Mouse (Mus musculus) forebrain, embryonic 11.5 days (tissue): ENCODE data around the gene Il31. TPM values are rescaled to one million over a fixed set of nuclear protein-coding genes. Genes with fewer than 3 reads are reported as not detected.
"Not testable (repeated sequence)": the region's sequence is repeated elsewhere in the genome, so short reads cannot be mapped to it uniquely, and the experiment has no call there.

Experiments
- ATAC-seq: fragments of 200-750 bp; cut with Nextera tagmentation; replicated peaks from 2 replicates; pipeline ENCODE4 v1.8.0; 2017; ENCODE audit warnings: moderate TSS enrichment; ENCODE audit not compliant: low FRiP score
- DNase-seq: peaks from one replicate; pipeline ENCODE4 v3.0.0-alpha.2; 2017; ENCODE audit warnings: low spot score
- H3K27ac ChIP-seq: fragments of 300-500 bp; sonication (generic); 2 replicates; pipeline ENCODE4 v1.5.1; 2014; ENCODE audit warnings: low read depth, low read length
- H3K27me3 ChIP-seq: fragments of 300-500 bp; sonication (generic); 2 replicates; pipeline ENCODE4 v1.6.1; 2014; ENCODE audit warnings: mild to moderate bottlenecking, low read length, mixed read lengths; ENCODE audit not compliant: control insufficient read depth, insufficient read depth
- H3K36me3 ChIP-seq: fragments of 300-500 bp; sonication (generic); 2 replicates; pipeline ENCODE4 v1.6.1; 2014; ENCODE audit warnings: mild to moderate bottlenecking, low read length, moderate library complexity, mixed read lengths; ENCODE audit not compliant: control insufficient read depth, insufficient read depth
- H3K4me1 ChIP-seq: fragments of 300-500 bp; sonication (generic); replicated peaks from 2 replicates; pipeline ENCODE4 v1.6.1; 2014; ENCODE audit warnings: low read length, mixed read lengths; ENCODE audit not compliant: control insufficient read depth, insufficient read depth
- H3K4me2 ChIP-seq: fragments of 300-500 bp; sonication (generic); 2 replicates; pipeline ENCODE4 v1.6.1; 2014; ENCODE audit warnings: low read depth, mild to moderate bottlenecking, low read length, moderate library complexity, mixed read lengths; ENCODE audit not compliant: severe bottlenecking
- H3K4me3 ChIP-seq: fragments of 300-500 bp; sonication (generic); 2 replicates; pipeline ENCODE4 v1.5.1; 2014; ENCODE audit warnings: low read depth, low read length
- H3K9ac ChIP-seq: fragments of 300-500 bp; sonication (generic); 2 replicates; pipeline ENCODE4 v1.6.1; 2014; ENCODE audit warnings: low read length
- H3K9me3 ChIP-seq: fragments of 300-500 bp; sonication (generic); 2 replicates; pipeline ENCODE4 v1.6.1; 2016; ENCODE audit warnings: low read length, mixed read lengths; ENCODE audit not compliant: control insufficient read depth
- WGBS: fragments of 180-500 bp; shearing (Covaris S2); extraction: QIAGEN DNeasy Blood & Tissue Kit; methylation state at CpG from one replicate; pipeline ENCODE4 v1.1.7; 2014; 5-methylcytosine and 5-hydroxymethylcytosine counted together
- polyA plus RNA-seq: library from polyadenylated mRNA; unstranded; fragments of >200 nt; fragmentation: Nextera tagmentation; extraction: Ambion mirVana; gene quantifications from 2 replicates; pipeline ENCODE4 v1.2.1, GENCODE M21; 2014

The Il31 gene
- polyA plus RNA-seq, 1 experiment from 2014 or later, result not detected

GRCm38 (mm10) chr5:123522166-123522565, 32.9 kb upstream of the Il31 start:
- 81% methylated on average over 1 of the region's 1 CpGs for WGBS
- H3K4me2 ChIP-seq, result no peak overlapping the region
- H3K36me3 ChIP-seq, result no peaks in the 10 kb centered on the region
- peaks cover 9% of the 10 kb centered on the region for H3K4me1 ChIP-seq
- H3K27me3 ChIP-seq, result no peaks in the 10 kb centered on the region
- no peaks in the 10 kb centered on the region for H3K9me3 ChIP-seq
- H3K4me3 ChIP-seq, result no peak overlapping the region
- ATAC-seq (no peak), DNase-seq (peak; percentile 39)
- no peak overlapping the region for H3K9ac ChIP-seq
- H3K27ac ChIP-seq, result no peak overlapping the region

- Histone ChIP-seq H3K4me2 (no peak overlapping the region), H3K27me3 (no peaks in the 10 kb centered on the region), H3K36me3 (no peaks in the 10 kb centered on the region), H3K27ac (no peak overlapping the region), H3K9ac (no peak overlapping the region), H3K4me1 (peaks cover 9% of the 10 kb centered on the region), H3K9me3 (no peaks in the 10 kb centered on the region), H3K4me3 (no peak overlapping the region)
- DNase-seq (peak; percentile 20), ATAC-seq (no peak)
- WGBS, result 82% methylated on average over 1 of the region's 1 CpGs
Measured at GRCm38 (mm10) chr5:123521621-123522020, 32.3 kb upstream of the Il31 start.

- no peak overlapping the region for H3K4me3 ChIP-seq
- ATAC-seq (no peak), DNase-seq (peak; percentile 18)
- WGBS, result 91% methylated on average over 9 of the region's 9 CpGs
- no peaks in the 10 kb centered on the region for H3K36me3 ChIP-seq
- no peak overlapping the region for H3K4me2 ChIP-seq
- H3K4me1 ChIP-seq, result peaks cover 9% of the 10 kb centered on the region
- H3K27ac ChIP-seq, result no peak overlapping the region
- no peaks in the 10 kb centered on the region for H3K27me3 ChIP-seq
- H3K9ac ChIP-seq, result no peak overlapping the region
- no peaks in the 10 kb centered on the region for H3K9me3 ChIP-seq
Measured at GRCm38 (mm10) chr5:123520666-123521065, 31.4 kb upstream of the Il31 start.

- Histone ChIP-seq H3K9ac (no peak overlapping the region), H3K4me3 (no peak overlapping the region), H3K4me1 (no peaks in the 10 kb centered on the region), H3K27ac (no peak overlapping the region), H3K36me3 (no peaks in the 10 kb centered on the region), H3K9me3 (no peaks in the 10 kb centered on the region), H3K4me2 (no peak overlapping the region), H3K27me3 (no peaks in the 10 kb centered on the region)
- DNase-seq, result no peak
- WGBS, result 92% methylated on average over 5 of the region's 5 CpGs
- ATAC-seq, result no peak
Measured at GRCm38 (mm10) chr5:123514871-123515270, 25.6 kb upstream of the Il31 start.

GRCm38 (mm10) chr5:123512102-123512501, 22.8 kb upstream of the Il31 start:
- no peaks in the 10 kb centered on the region for H3K36me3 ChIP-seq
- no peak overlapping the region for H3K27ac ChIP-seq
- DNase-seq (no peak), ATAC-seq (no peak)
- no peak overlapping the region for H3K9ac ChIP-seq
- no peak overlapping the region for H3K4me2 ChIP-seq
- H3K4me1 ChIP-seq, result peaks cover 2% of the 10 kb centered on the region; the same call in 1 of the 2 replicates
- 79% methylated on average over 3 of the region's 3 CpGs for WGBS
- H3K27me3 ChIP-seq, result no peaks in the 10 kb centered on the region
- H3K4me3 ChIP-seq, result no peak overlapping the region
- H3K9me3 ChIP-seq, result no peaks in the 10 kb centered on the region

GRCm38 (mm10) chr5:123511426-123511825, 22.1 kb upstream of the Il31 start:
- H3K27me3 ChIP-seq, DNase-seq, H3K9ac ChIP-seq, H3K9me3 ChIP-seq, ATAC-seq, H3K36me3 ChIP-seq, H3K4me2 ChIP-seq, H3K4me3 ChIP-seq, H3K4me1 ChIP-seq, H3K27ac ChIP-seq: not testable (repeated sequence)
- WGBS, result 76% methylated on average over 3 of the region's 3 CpGs

- H3K4me3 ChIP-seq, result no peak within 1 kb of the TSS
- H3K9ac ChIP-seq, result no peak within 1 kb of the TSS
Measured at GRCm38 (mm10) chr5:123510160-123510559, 20.9 kb upstream of the Il31 start, which contains the start of gene B3gnt4. TSS of gene B3gnt4 (plus strand) at chr5:123510460.

GRCm38 (mm10) chr5:123508921-123509320, 19.6 kb upstream of the Il31 start:
- Histone ChIP-seq H3K27me3 (no peaks in the 10 kb centered on the region), H3K4me2 (peak overlapping the region; percentile 71), H3K9me3 (no peaks in the 10 kb centered on the region), H3K27ac (no peak overlapping the region), H3K4me3 (peak overlapping the region; percentile 48), H3K9ac (peak overlapping the region; percentile 68), H3K36me3 (no peaks in the 10 kb centered on the region), H3K4me1 (peaks cover 2% of the 10 kb centered on the region; the same call in 1 of the 2 replicates)
- no peak for DNase-seq
- 8% methylated on average over 12 of the region's 12 CpGs for WGBS
- ATAC-seq, result no peak

More at GRCm38 (mm10) chr5:123510160-123510559, 20.9 kb upstream of the Il31 start, which contains the start of gene B3gnt4:
- H3K9me3 ChIP-seq, result no peaks in the 10 kb centered on the region
- WGBS, result 90% methylated on average over 5 of the region's 5 CpGs
- no peak for ATAC-seq
- H3K4me2 ChIP-seq, result peak within 1 kb of the TSS; percentile 71; the same call in 1 of the 2 replicates
- peaks cover 2% of the 10 kb centered on the region; the same call in 1 of the 2 replicates for H3K4me1 ChIP-seq
- no peaks in the 10 kb centered on the region for H3K27me3 ChIP-seq
- no peaks in the 10 kb centered on the region for H3K36me3 ChIP-seq
- no peak for DNase-seq
- H3K27ac ChIP-seq, result no peak within 1 kb of the TSS
